Mouse (Mus musculus): Measurements from ENCODE around the gene Stag1.

The Stag1 gene

DNA sequence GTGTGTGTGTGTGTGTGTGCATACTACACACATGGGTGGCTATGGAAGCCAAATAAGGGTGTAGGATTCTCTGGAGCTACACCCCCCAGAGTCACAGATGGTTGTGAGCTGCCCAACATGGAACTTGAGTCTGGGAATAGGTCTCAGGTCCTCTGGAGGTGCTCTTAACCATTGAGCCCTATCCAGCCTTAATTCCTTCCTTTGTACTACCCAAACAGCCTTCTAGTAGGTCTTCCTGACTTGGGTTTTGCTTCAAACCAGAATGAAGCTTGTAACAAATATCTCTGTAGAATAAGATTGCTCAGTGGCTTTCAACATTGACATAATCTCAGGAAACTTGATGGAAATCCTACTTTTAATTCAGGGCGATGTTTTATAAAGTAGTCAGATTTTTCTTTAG lies 7.9 kb downstream of the Stag1 start:
- DNase-seq (ENCODE audit: low spot score), result no peak

DNA sequence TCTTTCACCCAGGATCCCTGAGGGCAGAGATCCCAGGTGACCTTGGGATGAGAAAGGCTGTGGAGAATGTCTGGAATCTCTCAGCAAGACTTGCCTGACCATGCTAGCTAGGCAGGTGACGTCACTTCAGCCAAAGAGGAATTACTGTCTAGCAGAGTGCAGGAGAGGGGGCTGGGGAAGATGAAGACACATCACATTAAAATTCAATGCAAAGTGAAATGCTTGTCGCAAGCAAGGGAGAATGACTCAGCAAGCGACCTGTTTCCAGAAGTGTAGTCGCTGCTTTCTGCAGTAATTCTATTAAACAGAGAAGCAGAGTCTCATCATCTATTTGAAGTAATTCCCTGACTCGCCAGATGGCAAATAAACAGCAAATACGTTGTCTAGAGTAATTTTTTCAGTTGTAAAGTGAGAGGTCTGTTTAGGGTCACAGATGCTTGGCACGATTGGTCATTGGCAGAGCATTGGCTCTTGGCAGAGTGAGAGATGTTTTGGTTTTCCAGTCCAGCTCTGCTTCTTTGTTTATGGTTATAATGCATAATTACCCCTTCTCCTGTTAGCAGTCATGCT lies 8.5 kb downstream of the Stag1 start:
- peak; percentile 3 for DNase-seq (ENCODE audit: low spot score)

DNA sequence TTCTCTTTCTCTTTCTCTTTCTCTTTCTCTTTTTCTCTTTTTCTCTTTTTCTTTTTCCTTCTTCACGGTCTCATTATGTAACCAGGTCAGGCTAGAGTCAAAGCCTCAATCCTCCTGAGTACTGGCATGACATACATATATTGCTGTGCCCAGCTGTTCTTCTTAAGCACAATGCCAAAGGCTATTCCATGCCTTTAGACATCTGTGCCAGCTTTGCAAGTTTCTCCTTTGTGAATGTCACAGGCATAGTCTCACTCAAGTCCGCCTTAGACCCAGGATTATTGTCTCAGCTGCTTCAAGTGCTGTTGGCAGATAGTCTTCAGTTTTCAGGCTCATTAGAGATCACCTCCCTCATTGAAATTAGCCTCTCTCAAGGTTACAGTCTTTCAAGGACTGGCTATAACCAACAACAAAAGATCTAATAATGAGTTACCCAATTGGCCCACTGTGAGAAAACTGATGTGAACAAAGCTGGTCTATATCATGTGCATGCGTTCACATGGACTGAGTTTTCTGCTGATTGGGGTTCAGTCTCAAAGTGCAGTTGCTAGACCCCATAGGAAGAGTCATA lies 16.0 kb downstream of the Stag1 start:
- DNase-seq (ENCODE audit: low spot score), result no peak

DNA sequence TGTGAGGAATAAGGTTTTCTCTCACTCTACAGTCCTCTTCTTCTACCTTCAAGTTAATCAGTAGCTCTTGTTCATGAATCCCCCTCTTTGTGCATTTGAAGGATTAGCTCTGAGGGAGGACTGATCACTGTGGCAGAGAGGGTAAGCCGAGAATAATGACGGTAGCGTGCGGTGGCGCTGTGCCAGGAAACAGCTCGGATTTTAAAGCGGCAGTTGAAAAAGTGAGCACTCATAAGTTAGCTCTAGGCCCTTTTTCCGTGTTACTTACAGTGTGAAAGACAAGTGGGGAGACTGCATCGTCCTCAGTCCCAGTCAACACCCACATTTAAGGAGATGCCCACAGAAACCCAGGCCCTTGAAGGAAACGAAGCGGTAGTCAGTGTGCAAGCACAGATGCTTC lies 19.3 kb downstream of the Stag1 start:
- DNase-seq (ENCODE audit: low spot score), result no peak

DNA sequence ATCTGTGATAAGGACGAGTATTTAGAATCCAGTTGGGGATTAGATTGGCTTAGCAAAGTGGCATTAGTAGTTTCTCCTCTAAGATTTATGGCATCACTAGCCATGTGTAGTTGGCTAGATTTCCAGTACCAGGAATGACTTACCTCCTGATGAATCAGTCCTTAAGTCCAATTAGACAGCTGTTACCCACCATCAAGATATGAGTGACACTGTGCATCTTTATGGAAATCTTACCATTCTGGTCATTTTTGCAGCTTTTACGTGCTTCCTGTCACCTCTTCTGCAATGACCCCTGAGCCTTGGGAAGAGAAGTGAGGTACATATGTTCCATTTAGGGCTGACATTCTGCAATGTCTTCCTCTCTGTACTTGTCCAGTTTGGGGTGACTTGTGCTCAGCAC lies 28.7 kb downstream of the Stag1 start:
- no peak for DNase-seq (ENCODE audit: low spot score)

DNA sequence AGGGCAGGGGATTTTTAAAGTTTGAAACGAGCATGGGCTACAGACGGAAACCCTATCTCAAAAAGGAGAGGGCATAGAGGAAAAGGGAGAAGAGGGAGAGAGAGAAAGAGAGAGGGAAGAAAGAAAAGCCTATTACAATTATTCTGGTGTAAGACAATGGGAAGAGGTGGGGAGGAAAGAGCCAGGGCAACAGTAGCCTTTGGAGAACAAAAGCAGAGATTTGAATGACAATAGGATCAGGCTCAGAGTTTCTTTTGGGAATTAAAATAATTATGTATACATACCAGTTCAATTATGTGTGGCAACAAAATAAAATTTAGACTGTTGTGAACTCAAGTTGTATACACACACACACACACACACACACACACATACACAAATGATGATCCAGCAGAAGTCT lies 43.2 kb downstream of the Stag1 start:
- no peak for DNase-seq (ENCODE audit: low spot score)

DNA sequence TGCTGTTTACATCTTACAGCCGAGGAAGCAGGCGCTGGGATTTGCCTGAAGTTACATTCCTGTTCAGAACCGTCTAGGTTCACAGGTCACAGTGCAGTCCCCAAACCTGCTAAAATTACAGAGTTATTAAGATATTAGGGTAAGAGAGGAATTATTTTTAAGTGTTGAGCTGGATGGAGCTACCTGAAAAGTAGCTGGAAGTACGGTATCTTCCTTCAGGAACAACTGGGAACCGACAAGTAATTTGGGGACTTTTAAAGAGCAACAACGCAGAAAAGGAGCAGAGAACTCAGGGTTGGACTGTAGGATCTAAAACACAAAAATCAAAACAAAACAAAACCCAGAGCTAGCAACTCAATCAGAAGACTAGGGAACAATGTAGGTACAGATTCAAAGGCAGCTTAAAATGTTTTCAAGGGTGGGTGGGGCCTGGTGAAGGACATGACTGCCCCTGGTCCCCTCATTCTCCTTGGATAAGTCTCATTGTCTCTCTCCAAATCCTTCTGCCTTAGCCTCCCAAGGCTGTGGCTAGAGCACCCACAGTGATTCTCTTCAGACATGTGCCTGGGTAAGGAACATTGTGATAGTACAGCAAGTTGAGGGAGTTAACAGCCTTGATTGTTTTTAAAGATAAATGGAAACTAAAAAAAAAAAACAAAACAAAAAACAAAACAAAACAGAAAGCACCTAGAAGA lies 43.9 kb downstream of the Stag1 start:
- DNase-seq (ENCODE audit: low spot score), result no peak

DNA sequence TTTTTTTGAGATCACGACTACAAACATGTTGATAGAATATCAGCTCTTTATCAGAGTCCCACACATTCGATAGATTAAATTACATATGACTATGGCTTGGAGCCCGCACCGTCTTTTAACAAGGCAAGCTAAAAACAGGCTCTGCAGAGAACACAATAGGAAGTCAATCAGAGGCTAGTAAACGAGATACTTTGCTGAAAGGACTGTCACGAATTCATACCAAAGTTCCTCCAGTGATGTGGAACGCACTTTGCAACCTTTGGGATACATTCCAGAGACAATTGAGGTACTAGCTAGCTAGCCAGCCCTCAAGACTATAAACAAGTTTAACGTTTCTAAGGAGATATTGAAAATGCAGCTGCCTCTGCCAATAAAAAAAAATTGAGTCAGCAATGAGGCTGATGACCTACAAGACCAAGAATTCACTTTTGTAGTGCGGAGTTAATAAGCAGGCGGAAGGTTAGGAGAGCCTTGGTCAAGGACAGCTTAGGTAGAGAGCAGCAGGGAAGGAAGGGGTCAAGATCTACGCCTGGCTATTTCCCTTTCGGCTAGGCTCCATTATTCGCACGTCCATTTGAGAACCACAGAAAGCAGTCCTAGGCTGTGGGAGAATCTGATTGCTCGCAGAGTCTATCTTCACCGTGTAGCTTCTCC lies 44.7 kb downstream of the Stag1 start:
- no peak for DNase-seq (ENCODE audit: low spot score)

DNA sequence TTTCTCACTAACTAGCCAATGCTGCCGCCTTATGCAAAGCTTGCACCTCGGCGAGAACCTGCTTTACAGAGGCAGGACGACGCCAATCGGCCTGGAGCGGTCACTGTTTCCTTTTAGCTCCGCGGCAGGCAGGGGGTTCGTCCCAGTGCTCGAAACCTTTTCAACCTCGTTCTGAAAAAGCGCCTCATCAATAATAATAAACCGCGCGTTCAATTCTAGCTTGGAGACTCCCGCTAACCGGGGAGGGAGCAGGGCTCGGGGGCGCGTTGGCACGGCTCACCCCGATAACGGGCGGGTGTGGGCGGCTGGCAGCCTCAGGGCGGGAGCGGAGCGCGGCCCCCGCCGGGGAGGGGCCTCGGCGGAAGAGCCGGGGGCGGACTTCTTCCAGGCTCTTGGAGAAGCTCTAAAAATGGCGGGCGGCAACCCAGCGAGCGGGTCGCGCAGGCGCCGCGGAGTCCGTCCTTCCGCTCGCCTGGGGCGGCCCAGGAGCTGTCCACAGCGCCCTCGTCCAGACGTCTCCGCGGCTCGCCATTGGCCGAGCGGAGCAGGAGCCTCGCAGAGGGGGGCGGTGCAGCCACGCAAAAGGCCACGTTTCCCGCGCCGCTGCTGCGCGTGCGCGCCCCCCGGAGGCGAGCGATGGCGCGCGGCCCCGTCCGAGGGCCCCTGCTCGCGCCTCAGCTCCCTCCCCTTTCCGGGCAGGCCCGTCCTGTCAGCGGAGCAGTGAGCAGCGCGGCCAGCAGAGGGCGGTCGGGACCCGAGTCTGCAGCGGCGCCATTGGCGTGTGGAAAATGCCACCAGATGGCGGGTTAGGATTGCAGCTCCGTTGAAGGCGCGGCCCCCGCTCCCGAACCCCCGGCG lies 45.5 kb downstream of the Stag1 start:
- peak; percentile 99 for DNase-seq (ENCODE audit: low spot score)

DNA sequence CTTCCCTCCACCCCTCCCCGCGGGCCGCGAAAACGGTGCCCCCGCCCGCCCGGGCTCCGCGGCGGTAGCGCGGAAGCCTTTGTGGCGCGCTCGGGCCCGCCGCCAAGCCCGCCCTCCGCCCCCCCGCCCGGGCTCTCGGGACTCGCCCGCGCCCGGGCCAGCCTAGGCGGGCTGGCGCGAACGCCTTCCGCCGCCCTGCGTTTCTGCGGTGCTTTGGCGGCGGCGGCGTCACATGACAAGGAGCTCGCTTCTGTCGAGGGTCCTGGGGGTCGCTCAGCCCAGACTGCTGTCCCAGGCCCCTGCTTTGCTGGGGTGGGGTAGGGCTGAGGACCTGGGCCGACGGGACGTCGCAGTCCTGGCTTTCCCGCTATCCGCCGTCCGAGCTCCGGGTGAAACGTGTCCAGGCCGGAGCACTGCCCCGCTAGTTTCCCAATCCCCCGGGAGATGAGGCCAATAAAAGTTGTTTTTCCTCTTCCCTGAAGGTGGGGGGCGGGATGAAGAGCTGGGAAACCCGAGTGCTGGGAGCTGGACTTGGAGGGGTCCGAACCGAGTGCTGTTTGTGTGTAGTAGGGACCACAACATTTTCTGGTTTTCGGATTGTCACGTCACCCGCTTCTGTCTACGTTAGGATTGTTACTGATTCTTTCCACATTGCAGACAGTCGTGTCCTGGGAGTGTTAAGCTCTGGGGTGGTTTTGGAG lies 46.6 kb downstream of the Stag1 start:
- peak; percentile 45 for DNase-seq (ENCODE audit: low spot score)

DNA sequence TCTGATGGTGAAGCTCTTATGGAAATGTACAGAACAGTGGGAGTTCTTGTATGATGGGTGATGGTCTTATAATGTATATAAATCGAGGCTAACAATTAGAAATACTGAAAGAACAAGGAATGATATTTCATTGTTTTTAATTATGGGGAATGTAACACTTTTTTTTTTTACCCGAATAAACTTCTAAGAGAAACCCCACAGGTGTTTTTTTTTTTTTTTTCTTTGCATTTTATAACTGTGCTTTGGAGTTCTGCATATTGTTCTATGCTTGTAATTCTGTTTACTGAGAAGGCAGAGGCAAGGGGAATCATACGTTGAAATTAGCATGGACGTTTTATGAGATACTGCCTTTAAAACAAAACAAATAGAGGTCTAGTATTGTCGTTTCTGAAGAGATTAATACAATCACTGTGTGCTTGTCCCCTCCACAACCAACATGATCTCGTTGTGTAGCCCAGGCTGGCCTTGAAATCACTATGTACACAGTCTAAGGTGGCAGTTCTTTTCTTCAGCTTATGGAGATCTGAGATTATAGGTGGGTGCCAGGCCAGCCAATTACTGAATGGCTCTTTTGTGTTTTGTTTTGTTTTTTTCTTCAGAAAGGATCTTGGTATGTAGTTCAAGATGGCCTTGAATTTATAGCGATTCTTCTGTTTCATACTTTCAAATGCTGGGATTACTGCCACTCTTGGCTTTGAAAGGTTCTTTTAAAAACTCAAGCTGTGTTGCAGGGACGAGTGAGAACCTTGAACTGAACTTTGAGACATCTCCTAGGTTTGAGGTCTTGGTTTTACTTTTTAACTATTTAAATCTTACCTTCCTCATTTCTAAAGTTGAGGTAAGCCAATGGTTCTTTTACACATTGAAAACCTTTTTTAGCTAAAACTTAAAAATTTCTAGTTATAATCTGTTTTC lies 47.7 kb downstream of the Stag1 start:
- DNase-seq (ENCODE audit: low spot score), result no peak

DNA sequence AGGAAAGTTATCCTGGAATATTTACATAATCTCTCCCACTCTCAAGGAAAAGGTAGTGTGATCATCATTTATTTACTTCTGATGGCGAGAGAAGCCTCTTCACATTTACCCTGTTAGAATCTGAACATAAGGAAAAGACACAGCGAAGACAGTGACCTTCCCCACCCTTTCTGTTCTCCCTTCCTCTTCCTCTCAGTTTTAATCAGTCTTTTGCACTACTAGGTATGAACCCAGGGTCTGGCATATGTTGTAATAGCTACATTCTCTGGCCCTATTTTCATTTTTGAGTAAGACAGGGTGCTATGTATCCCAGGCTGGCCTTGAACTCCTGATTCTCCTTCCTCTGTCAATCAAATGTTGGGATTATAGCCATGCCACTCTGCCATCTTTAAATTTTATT lies 48.7 kb downstream of the Stag1 start:
- no peak for DNase-seq (ENCODE audit: low spot score)

DNA sequence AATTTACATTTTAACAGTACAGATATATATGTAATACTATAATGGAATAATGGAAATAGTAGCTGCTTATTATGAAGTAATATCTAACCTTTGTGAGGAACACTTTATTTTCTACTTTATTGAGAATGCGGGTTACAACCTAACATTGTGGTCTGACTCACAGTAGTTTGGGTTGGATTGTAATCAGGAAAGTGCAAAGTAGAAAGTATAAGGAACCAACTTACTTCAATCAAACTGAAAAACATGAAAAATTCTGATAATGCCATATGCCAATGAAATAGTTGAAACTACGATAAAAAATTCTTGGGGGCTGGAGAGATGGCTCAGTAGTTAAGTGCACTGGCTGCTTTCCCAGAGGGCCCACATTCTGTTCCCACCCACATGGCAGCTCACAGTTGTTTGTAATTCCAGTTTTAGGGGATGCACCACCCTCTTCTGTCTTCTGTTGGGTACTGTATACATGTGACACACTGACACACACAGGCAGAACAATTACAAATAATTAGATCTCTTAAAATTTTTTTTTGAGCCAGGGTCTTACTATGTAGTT lies 50.3 kb downstream of the Stag1 start:
- no peak for DNase-seq (ENCODE audit: low spot score)

DNA sequence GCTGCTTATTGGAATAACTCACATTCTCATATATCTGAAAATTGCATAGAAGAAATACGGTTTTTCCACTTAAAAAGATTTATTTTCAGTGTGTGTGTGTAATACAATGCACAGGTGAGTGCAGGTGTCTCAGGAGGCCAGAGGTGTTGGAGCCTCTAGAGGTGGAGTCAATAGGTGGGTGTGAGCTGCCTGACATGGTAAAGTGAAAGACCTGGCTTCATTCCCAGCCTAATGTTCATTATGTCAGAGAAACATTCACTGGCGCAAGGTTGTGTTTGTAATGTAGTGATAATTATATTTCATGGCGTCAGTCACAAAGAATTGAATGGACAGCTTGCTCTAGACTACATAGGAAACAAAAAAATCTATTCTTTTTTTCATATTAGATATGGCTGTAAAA lies 56.5 kb downstream of the Stag1 start:
- DNase-seq (ENCODE audit: low spot score), result no peak

DNA sequence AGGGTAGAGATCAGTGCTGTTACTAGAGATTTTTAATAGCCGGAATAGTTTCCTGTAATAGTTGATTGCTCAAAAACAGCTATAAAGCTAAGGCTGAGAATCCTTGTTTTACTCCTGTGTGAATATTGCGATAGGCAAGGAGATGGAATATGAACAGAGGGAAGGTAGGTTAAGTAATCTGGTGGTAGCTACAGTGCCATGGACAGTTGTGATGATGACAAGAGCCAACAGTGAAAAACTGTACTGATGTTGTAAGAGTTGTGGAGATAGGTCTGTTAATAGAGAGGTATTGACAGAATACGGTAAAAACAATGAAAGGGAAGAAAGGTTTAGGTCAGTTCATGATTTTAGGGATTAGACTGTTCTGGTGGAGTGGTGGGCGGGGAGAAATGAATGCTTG lies 58.5 kb downstream of the Stag1 start:
- no peak for DNase-seq (ENCODE audit: low spot score)

DNA sequence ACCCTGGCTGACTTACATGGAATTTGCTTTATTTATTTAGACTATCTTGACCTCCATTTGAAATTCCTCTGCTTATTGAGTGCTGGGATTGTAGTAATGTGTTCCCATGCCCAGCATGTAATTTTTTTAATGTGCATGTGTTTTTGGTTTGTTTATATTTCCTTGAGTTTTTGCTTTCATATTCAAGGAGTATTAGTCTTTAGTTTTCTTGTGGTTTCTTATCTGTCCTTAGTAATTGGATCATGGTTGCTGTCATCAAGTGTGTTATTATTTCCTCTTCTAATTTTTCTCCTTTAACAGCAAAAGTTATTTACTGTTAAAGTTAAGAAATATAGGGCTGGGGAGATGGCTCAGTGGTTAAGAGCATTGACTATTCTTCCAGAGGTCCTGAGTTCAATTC lies 63.0 kb downstream of the Stag1 start:
- no peak for DNase-seq (ENCODE audit: low spot score)

DNA sequence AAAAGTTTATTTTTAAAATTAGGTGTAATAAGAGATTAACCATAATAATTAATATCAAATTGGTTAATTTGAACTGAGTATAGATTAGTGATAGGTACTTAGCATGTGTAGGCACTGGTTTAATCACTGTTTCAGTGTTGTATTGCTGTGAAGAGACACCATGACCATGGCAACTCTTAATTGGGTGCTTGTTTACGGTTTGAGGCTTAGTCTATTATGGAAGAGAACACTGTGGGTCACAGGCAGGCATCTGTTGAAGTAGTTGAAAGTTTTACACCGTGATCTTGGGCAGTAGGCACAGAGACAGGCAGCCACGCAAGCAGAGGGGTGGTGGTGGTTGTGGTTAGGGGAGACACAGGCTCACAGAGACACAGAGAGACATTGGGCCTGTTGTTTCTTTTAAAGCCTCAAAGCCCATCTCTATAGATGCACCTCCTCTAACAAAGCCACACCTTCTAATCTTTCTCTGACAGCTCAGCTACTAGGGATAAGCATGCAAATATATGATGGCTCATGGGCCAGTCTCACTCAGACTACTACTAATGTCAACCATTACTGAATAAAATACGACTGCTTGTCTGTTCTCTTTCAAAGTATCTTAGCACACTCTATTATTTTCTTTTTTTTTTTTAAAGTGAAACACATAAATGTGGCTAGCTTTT lies 66.0 kb downstream of the Stag1 start:
- DNase-seq (ENCODE audit: low spot score), result no peak

DNA sequence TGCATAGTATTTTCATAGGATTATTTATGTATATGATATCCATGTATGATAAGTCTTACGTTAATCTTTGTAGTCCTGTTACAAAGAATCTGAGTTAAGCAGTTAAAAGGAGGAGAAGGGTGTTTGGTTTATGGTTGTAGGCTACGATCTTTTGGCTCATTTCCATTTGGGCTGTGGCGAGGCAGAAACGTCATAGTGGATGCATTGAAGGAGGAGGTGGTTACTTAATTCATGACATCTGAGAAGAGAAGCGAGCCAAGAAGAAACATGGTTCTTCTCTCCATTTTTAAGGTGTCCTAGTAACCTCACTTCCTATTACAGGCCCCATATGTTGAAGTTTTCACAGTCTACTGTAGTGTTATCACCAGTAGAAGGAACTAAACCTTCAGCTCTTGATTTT lies 72.6 kb downstream of the Stag1 start:
- DNase-seq (ENCODE audit: low spot score), result no peak

DNA sequence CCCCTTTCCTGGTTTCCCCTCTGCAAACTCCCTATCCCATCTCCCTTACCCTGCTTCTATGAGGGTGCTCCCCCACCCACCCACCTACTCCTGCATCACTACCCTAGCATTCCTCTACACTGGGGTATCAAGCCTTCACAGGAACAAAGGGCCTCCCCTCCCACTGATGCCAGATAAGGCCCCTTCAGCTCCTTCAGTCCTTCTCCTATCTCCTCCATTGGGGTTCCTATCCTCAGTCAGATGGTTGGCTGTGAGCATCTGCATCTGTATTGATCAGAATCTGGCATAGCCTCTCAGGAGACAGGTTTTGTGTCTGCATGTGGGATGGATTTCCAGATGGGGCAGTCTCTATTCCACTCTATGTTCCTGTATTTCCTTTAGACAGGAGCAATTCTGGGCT lies 81.4 kb downstream of the Stag1 start:
- no peak for DNase-seq (ENCODE audit: low spot score)

DNA sequence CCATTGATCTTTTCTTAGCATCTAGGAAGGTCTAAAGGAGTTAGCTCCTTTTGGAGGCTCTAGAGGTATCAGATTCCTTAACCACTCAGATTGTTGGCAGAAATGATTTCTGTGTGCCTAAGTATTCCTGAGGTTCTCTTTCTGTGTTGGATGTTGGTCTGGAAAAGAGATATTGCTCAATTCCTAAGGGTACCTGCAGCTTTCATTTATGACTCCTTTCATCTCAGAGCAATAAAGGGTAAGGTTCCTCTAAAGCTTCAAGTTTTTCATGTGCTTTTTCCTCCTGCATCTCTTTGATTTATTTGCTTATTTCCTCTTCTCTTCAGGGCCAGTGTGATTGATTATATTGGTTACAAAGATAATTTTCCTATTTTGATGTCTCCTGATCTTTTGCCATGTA lies 84.7 kb downstream of the Stag1 start:
- no peak for DNase-seq (ENCODE audit: low spot score)

Measured in ovary, adult 18-20 months (tissue).